16 mouse cellular contexts compared by ENCODE assay signal in the genomic region with DNA sequence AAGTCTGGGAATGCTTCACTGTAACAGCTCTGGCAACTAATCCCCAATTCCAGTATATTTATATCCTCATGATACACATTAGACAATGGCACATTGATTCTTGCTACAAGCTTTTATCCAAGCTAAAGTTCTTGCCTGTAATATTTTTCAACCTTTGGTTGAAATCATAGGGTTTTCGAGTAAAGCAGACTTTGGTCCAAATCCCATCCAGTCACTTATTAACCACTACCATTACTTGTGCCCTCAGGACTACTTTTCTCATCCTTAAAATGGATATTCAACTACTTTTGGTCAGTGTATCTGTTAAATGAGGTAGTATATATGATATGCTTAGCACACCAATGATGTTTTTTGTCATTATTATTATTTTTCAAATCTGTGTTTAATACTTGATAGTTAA.
"Had no signal": no experiment of that assay in that cellular context is flagged by ENCODE, and none has a peak within 500 bp of the region (broad histone marks: within the 10 kb centered on the region; RNA-seq: fewer than 3 reads in every experiment).

No protein-coding gene starts in this region.

- H3K27ac ChIP-seq: neural tube, embryonic 13.5 days; neural tube, embryonic 15.5 days; stomach, embryonic 15.5 days; stomach, postnatal 0 days had no signal

- H3K4me2 ChIP-seq: neural tube, embryonic 13.5 days; neural tube, embryonic 15.5 days; stomach, embryonic 15.5 days had no signal

- H3K4me3 ChIP-seq: neural tube, embryonic 13.5 days; neural tube, embryonic 15.5 days; stomach, embryonic 15.5 days had no signal

- H3K36me3 ChIP-seq: neural tube, embryonic 13.5 days; neural tube, embryonic 15.5 days; stomach, embryonic 15.5 days had no signal

- H3K27me3 ChIP-seq: neural tube, embryonic 13.5 days; neural tube, embryonic 15.5 days; stomach, embryonic 15.5 days had no signal

- H3K9ac ChIP-seq: neural tube, embryonic 13.5 days; neural tube, embryonic 15.5 days; stomach, embryonic 15.5 days had no signal

- DNase-seq: retina, postnatal 1 day; right cerebral cortex, adult 18-20 months; right cerebral cortex, postnatal 14 days; right cerebral cortex, postnatal 25 days; right cerebral cortex, postnatal 4 days; spleen, adult 18-20 months; thymus, adult 18-20 months; thymus, adult 2 months; thymus, postnatal 14 days; thymus, postnatal 25 days; thymus, postnatal 36 days; thymus, postnatal 4 days had no signal

- H3K9me3 ChIP-seq: neural tube, embryonic 13.5 days; neural tube, embryonic 15.5 days; stomach, embryonic 15.5 days had no signal

- H3K4me1 ChIP-seq: neural tube, embryonic 15.5 days; stomach, embryonic 15.5 days had no signal
